Mouse (Mus musculus) left cerebral cortex, postnatal 14 days (tissue): ENCODE measurements at regions not wholly inside any gene's neighbourhood (a gene's known extent, or its start where the extent isn't known, plus 50 kb on each side); places are given as distances from the start of the nearest gene placed in this dataset.

ENCODE experiments used
- DNase-seq, 2 experiments: peaks; one replicate each; pipeline ENCODE4 v3.0.0; 2021 to 2022; ENCODE audit warnings: low spot score in 2 of 2, mixed read lengths in 1 of 2
- intact Hi-C: fragments of 180-260 bp; cut with DNase I; formaldehyde crosslinking; loops from one replicate; pipeline ENCODE4 v1.15.1; 2025

DNA sequence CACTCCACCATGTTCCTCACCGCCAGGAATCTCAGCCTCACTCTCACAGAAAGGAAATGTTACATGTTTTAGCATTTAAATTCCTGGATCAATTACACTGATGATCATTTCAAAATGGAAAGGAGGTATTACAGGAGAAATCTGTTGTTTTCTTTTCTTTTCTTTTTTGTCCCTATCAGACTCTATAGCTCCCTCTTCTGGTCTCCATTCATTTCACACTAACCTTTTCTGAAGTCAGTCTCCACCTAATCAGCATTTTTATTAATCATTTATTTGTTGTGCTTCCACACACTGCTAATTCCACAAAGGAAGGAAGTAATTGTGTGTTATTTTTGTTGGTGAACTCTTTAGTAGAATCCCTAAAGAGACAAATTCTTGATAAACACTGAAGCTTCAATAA, 130.5 kb upstream of the Car10 start:
- no peak for DNase-seq
- intact Hi-C loops: no loop called here

DNA sequence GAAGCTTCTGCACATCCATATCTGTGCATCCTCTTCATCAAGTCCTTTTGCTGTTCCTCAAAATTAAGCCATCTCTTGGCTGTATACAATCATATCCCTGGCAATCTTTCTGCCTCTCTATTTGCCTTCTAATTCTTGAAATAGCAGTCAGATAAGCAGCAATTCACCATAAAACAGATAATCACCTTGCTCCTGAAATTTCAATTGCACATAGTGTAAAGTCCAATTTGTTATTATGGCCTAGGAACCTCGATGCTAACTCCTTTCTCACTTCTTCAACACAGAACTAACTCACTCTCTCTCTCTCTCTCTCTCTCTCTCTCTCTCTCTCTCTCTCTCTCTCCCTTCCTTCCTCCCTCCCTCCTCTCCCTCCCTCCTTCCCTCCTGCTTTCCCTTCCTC, 98.2 kb upstream of the Car10 start:
- no peak for DNase-seq
- intact Hi-C loops: no loop called here

DNA sequence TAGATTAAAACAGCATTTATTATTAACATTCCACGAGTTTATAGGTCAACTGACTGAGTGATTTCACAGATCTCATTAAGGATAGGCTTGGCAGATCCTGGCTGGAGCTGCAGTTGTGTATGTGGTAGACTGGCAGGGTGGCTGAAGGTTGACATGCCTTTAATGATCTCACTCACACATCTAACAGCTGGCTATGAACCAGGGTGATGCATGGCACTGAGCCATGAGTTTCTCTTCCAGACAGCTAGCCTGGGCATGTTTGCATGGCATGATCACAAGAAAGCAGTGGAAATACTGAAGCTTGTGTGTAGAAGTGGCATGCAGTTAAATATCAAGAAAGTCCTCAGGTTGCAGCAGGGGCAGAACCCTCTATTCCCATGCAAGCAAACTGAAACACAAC, 91.8 kb upstream of the Car10 start:
- DNase-seq: no peak
- intact Hi-C loops: no loop called here

DNA sequence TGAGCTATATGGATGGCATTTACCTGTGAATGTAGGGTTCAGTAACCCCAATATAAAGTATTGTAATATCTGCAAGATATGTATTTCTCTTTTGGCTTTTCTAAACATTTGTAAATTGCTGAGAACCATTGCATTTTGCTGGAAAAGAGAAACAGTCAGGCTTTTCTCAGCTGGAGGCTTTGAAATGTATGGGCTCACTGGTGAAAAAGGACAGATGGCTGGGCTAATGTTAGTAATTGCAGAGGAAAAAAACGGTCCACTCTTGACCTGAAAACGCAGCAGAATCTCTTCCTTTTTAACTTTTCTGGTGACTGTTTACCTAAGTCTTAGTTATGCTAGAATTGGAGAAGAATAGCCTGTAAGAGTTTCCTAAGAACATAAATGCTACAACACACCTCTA, 71.8 kb upstream of the Car10 start:
- no peak for DNase-seq
- intact Hi-C loops: no loop called here

DNA sequence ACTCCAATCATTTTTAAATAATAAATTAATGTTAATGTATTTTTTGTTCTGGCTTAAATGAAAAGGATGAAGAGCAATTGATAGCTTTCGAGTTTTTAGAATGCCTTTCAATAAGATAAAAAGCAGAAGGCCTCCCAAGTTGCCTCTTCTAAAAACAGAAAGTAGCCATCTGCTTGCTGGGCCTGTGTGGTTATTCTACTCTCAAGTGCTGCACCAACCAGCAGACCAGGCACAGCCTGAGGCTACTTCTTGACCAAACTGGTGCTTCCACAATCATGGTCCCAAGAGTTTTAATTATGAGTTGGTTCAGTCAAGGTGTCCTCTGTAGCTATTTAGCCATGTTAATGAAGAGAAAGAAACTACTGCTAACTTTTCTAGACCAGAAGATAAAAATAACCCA, 62.3 kb upstream of the Car10 start:
- DNase-seq: no peak
- intact Hi-C loops: no loop called here

DNA sequence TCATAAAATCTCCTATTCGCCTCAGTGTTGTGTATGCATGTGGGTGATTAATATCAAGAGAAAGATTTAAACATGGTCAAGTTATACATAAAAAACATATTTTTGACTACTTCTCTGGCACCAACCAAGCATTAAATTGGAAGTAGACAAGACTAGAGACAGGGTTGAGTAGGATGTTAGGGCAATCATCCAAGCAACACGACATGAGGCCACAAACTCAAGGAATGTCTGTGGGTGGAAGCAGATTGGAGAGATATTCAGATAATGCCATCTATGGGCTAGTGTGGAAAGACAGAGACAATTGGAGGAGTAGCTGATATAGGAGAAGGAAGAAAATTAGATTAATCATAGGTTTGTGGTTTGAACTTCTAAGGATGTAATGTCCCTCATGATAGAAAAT, 60.0 kb upstream of the Car10 start:
- peak in 1 of 2 experiments; percentile 5 for DNase-seq
- intact Hi-C loops: no loop called here

DNA sequence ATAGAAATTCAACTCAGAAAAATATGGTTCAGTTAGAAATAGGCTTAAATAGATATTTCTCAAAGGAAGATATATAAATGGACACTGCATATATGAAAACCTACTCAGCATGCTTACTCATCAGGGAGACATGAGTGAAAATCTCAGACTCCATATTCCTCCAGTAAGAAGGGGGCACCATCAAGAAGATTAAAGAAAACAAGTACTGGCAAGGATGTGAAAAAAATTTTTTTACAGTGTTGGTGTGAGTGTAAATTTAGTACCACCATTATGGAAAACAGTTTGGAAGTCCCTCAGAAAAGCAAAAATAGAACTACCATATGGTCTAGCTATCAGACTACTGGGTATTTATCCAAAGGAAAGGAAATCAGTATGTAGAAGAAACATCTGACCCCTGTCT, 58.5 kb upstream of the Car10 start:
- intact Hi-C loops: no loop called here
- DNase-seq: peak in 1 of 2 experiments; percentile 2

DNA sequence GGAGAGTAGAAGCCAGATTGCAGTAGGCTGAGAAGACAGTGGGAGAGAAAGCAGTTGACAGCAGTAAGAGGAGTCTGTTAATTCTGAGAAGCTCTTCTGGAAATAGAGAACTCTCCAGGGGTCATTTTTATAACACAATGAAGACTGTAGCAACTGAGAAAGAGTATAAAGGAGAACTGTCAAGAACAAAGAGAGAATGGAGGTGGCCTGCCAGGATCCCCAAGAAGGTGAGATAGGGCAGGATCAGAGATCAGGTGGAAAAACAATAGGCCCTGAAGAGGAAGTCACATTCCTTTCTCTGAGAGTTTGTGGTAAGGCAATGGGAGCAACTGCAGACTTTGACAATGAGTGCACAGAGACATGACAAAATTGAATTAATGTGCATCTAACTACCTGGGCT, 57.0 kb upstream of the Car10 start:
- intact Hi-C loops: no loop called here
- DNase-seq: no peak

DNA sequence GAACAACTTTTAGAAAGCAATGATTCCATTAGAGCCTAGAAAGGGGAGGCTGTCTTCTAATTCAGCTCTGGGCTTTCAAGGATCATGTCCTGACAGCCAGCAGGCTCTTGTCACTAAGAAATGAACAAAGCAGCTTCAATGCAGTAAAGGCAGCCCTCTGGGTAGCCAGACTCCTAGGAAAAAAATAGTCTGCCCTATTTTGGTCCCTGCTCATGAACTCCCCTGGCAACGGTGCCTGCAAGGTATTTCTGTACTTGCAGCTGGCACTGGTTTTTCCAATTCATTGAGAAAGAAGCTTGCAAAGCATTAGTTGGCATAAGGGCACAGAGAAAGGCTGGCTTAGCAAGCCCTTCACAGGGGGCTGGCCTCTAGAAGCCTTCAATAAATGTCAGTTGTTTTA, 52.8 kb upstream of the Car10 start:
- intact Hi-C loops: no loop called here

More for the DNA sequence above, 52.8 kb upstream of the Car10 start:
- peak; percentile 26 to 33 for DNase-seq
